Mouse (Mus musculus) hindbrain, embryonic 11.5 days (tissue): ENCODE results near the gene Spag8. TPM values are rescaled to one million over a fixed set of nuclear protein-coding genes. Genes with fewer than 3 reads are reported as not detected.
A peak's percentile ranks its signal among the peaks of the same experiment; 100 is the strongest.

Experiments
- ATAC-seq: fragments of 200-750 bp; cut with Nextera tagmentation; 2 replicates; pipeline ENCODE4 v1.8.0; 2017; ENCODE audit warnings: mild to moderate bottlenecking, moderate TSS enrichment, moderate library complexity; ENCODE audit not compliant: low FRiP score
- DNase-seq: peaks from one replicate; pipeline ENCODE4 v3.0.0-alpha.2; 2015; ENCODE audit warnings: low spot score
- H3K27ac ChIP-seq: fragments of 300-500 bp; sonication (generic); 2 replicates; pipeline ENCODE4 v1.5.1; 2014; ENCODE audit warnings: mild to moderate bottlenecking, low read depth, low read length
- H3K27me3 ChIP-seq: fragments of 300-500 bp; sonication (generic); 2 replicates; pipeline ENCODE4 v1.6.1; 2014; ENCODE audit warnings: mild to moderate bottlenecking, low read length, moderate library complexity, mixed read lengths; ENCODE audit not compliant: control insufficient read depth, insufficient read depth
- H3K36me3 ChIP-seq: fragments of 300-500 bp; sonication (generic); 2 replicates; pipeline ENCODE4 v1.6.1; 2014; ENCODE audit warnings: mild to moderate bottlenecking, low read length, moderate library complexity, mixed read lengths; ENCODE audit not compliant: control insufficient read depth, insufficient read depth
- H3K4me1 ChIP-seq: fragments of 300-500 bp; sonication (generic); replicated peaks from 2 replicates; pipeline ENCODE4 v1.6.1; 2014; ENCODE audit warnings: low read length, mixed read lengths; ENCODE audit not compliant: control insufficient read depth, insufficient read depth
- H3K4me2 ChIP-seq: fragments of 300-500 bp; sonication (generic); replicated peaks from 2 replicates; pipeline ENCODE4 v1.6.1; 2014; ENCODE audit warnings: mild to moderate bottlenecking, low read depth, low read length
- H3K4me3 ChIP-seq: fragments of 300-500 bp; sonication (generic); 2 replicates; pipeline ENCODE4 v1.5.1; 2014; ENCODE audit warnings: low read depth, low read length
- H3K9ac ChIP-seq: fragments of 300-500 bp; sonication (generic); 2 replicates; pipeline ENCODE4 v1.6.1; 2014; ENCODE audit warnings: low read depth, low read length
- H3K9me3 ChIP-seq: fragments of 300-500 bp; sonication (generic); 2 replicates; pipeline ENCODE4 v1.6.1; 2016; ENCODE audit warnings: low read length; ENCODE audit not compliant: control insufficient read depth
- WGBS: fragments of 180-500 bp; shearing (Covaris S2); extraction: QIAGEN DNeasy Blood & Tissue Kit; methylation state at CpG from one replicate; pipeline ENCODE4 v1.1.7; 2014; 5-methylcytosine and 5-hydroxymethylcytosine counted together
- polyA plus RNA-seq: library from polyadenylated mRNA; unstranded; fragments of >200 nt; fragmentation: Nextera tagmentation; extraction: Ambion mirVana; gene quantifications from 2 replicates; pipeline ENCODE4 v1.2.1, GENCODE M21; 2014

Spag8 gene
- polyA plus RNA-seq, 1 experiment from 2014 or later = 5.7 TPM

DNA sequence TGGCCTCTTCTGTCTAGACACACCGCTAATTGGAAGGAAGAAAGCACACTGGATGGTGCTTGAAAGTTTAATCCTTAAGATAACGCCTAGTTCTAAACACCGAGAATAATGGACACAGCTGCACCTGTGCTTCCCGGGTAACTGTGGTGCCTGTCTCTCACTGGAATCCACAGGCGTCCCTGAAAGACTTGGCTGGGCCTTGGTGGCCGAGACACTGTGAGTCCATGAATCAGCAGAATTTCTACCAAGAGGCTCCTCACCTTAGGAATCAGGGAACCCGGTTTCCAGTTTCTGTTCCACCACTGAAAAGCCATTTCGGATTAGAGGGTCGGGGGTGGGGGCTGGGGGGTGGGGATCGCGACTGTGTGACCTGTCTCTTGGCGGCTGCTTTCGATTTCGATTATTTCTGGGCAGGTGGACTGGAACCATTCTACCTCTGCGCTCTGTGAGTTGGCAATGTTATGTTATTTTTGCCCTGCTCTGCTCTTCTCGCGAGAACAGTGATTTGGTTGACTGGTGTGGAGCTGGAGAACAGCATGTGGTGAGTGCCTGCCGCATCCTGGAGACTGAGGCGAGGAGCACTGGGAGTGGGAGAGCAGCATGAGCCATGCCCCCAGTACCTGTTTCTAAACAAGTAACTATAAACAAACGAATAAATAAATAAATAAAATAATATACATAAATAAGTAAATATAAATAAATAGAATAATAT lies 24.1 kb downstream of the Spag8 start:
- WGBS = 39% methylated on average over 20 of the region's 20 CpGs
- Histone ChIP-seq H3K4me2 (no peak overlapping the region), H3K36me3 (no peaks in the 10 kb centered on the region), H3K4me1 (peaks cover 14% of the 10 kb centered on the region), H3K27ac (no peak overlapping the region), H3K27me3 (peaks cover 4% of the 10 kb centered on the region; the same call in 1 of the 2 replicates), H3K9me3 (no peaks in the 10 kb centered on the region; the same call in 1 of the 2 replicates), H3K4me3 (no peak overlapping the region), H3K9ac (no peak overlapping the region)
- no peak for ATAC-seq
- peak; percentile 37 for DNase-seq

DNA sequence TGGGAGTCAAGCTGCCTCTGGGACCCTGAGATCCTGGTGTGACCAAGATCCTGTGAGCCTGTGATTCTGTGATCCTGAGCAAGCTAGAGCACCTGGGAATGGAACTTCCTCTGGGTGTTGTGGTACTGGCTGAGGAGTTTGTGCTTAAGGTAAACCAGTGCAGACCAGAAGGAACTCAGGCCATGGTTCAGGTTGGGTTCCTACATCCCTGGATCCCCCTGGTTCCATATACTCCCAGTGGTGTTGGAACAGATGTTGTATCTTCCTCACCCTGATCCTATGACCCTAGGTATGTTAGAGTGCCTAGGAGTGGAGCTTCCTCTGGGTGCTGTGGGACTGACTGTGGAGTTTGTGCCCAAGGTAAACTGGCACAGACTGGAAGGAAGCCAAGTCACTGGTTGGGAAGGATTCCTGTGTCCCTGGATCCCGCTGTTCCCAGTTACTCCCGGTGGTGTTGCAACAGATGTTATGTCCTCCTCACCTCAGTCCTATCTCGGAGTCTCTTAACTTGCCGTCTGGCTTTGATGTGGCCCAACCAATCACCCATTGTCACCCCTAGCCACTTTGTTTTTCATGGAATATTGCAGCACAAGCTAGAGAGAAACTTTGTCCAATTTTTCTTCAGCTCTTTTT lies 33.1 kb downstream of the Spag8 start:
- ATAC-seq = no peak
- Histone ChIP-seq H3K4me2 (no peak overlapping the region), H3K27ac (no peak overlapping the region), H3K4me3 (no peak overlapping the region), H3K4me1 (no peaks in the 10 kb centered on the region), H3K9ac (no peak overlapping the region), H3K36me3 (no peaks in the 10 kb centered on the region), H3K27me3 (no peaks in the 10 kb centered on the region), H3K9me3 (no peaks in the 10 kb centered on the region)
- 83% methylated on average over 4 of the region's 4 CpGs for WGBS
- no peak for DNase-seq

DNA sequence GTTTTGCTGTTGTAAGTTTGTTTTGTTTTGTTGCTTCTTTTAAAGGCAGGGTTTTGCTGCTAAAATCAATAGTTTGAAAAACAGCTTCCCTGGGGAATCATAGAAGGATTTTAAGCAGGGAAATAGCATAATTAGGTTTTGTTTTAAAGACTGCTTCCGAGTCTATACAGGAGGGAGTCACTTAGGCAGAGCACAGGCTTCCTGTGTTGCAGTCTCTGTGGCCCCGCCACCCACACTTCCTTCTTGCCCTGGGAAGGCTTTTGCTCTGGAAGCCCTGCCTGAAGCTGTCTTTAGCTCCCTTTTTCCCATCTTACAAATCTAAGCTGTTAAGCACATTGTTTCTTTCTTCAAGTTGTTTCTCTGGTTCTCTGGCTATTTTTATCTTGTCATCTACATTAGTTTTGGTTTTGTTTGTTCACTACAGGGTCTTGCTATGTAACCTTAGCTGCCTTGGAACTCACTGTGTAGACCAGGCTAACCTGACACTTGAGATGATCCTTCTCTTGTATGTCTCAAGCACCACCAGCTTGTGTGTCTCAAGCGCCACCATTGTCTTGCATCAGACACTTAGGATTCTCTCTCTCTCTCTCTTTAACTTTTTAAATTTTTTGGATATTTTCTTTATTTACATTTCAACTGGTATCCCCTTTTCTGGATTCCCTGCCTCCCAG lies 40.2 kb downstream of the Spag8 start:
- Histone ChIP-seq H3K4me1 (no peaks in the 10 kb centered on the region), H3K9ac (no peak overlapping the region), H3K27me3 (no peaks in the 10 kb centered on the region), H3K36me3 (no peaks in the 10 kb centered on the region), H3K4me2 (no peak overlapping the region), H3K27ac (no peak overlapping the region), H3K9me3 (no peaks in the 10 kb centered on the region), H3K4me3 (no peak overlapping the region)
- 69% methylated on average over 3 of the region's 3 CpGs for WGBS
- no peak for ATAC-seq
- DNase-seq = no peak

DNA sequence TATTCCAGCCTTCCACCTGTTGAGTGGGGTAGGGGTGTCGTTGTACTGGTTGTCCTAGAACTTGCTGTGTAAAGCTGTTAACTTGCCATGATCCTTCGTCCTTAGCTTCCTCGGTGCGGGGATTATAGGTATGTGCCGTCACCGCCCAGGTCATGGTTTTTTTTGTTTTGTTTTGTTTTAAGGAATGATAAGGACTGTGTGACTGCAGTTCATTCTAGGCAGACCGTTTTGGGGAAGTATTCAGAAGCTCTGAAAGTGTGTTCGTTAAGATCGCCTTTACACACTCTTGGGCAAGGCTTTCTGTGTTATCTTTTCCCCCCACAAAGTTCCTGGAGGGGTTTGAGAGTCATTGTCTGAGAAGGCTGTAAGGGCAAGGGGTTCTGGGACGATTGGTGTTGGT lies 40.9 kb downstream of the Spag8 start:
- no peaks in the 10 kb centered on the region for H3K36me3 ChIP-seq
- H3K4me1 ChIP-seq = no peaks in the 10 kb centered on the region
- WGBS = 80% methylated on average over 10 of the region's 10 CpGs
- H3K27me3 ChIP-seq = no peaks in the 10 kb centered on the region
- H3K27ac ChIP-seq = no peak overlapping the region
- H3K4me2 ChIP-seq = no peak overlapping the region
- H3K9me3 ChIP-seq = no peaks in the 10 kb centered on the region
- no peak overlapping the region for H3K9ac ChIP-seq
- DNase-seq (no peak), ATAC-seq (no peak)
- no peak overlapping the region for H3K4me3 ChIP-seq

DNA sequence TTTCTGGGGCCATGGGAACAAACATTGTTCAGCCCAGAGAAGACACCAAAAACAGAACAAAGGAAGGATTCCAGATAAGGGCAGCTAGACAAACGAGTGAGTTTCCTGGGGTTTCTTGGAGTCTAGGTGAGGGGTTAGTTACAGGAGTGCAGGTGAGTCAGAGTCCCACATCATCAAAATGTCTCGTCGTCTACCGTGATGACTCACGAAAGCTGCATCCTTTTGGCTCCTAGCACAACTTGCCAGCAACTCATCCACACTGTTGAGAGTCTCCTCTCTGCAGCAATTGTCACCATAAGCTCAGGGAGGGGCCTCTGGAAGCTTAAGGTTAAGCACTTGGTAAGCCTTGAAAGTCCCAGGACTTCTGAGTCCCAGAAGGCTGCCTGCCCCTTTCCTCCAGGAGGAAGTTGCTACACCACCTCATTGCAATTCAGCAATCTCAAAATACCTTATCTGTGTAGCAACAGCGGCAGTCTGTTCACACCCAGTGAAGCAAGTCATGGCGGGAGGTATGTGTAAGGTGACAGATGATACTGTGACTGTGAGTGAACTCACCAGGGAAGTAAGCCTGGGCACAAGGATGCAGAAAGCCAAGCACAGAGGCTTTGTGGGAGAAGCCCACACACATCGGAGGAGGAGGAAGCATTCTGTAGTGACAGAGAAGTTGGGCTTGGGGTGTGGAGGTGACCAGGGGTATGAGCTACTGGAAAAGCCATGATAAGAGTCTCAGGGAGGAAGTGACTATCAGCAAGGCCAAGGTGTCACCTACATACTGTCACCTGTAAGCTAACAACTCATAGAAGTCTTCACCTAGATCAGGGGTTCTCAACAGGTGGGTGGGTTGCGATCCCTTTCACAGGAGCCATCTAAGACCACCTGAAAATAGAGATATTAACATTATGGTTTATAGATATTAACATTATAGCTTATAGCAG lies 48.4 kb downstream of the Spag8 start:
- no peaks in the 10 kb centered on the region for H3K36me3 ChIP-seq
- no peaks in the 10 kb centered on the region for H3K27me3 ChIP-seq
- no peak for DNase-seq
- H3K4me2 ChIP-seq = no peak overlapping the region
- H3K4me3 ChIP-seq = no peak overlapping the region
- ATAC-seq = no peak
- WGBS = 80% methylated on average over 9 of the region's 9 CpGs
- no peaks in the 10 kb centered on the region for H3K4me1 ChIP-seq
- H3K9me3 ChIP-seq = no peaks in the 10 kb centered on the region
- no peak overlapping the region for H3K9ac ChIP-seq
- H3K27ac ChIP-seq = no peak overlapping the region

DNA sequence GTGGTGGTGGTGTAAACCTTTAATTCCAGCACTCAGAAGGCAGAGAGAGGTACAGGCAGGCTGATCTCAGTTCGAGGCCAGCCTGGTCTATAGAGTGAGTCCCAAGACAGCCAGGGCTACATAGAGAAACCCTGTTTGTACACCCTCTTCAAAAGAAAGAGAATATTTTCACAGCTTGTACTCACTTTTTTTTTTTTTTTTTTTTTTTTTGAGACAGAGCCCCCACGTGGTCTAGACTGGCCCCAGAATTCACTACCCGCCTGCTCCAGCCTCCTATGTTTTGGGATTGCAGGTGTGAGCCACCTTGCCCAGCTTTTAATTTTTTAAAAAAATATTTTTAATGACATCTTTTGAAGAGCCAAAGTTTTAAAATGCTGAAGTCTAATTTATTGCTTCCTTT lies 49.3 kb downstream of the Spag8 start:
- Histone ChIP-seq H3K4me2 (no peak overlapping the region), H3K27me3 (no peaks in the 10 kb centered on the region), H3K27ac (no peak overlapping the region), H3K9ac (no peak overlapping the region), H3K36me3 (no peaks in the 10 kb centered on the region), H3K4me1 (no peaks in the 10 kb centered on the region), H3K4me3 (no peak overlapping the region), H3K9me3 (no peaks in the 10 kb centered on the region)
- 81% methylated on average over 3 of the region's 3 CpGs for WGBS
- no peak for ATAC-seq
- DNase-seq = no peak

Other genes with a start within 250 kb of the Spag8 start
- gene Fam166b, start 224.5 kb downstream of the Spag8 start, polyA plus RNA-seq = 0.26 and 0.70 TPM in 2 replicates
- 9.1 and 10.1 TPM in 2 replicates for gene Tesk1, start 211.7 kb downstream of the Spag8 start, polyA plus RNA-seq
- gene Cd72, start 199.0 kb downstream of the Spag8 start, polyA plus RNA-seq = 3.0 and 3.7 TPM in 2 replicates
- gene Sit1, start 169.9 kb downstream of the Spag8 start, polyA plus RNA-seq = not detected in 2 replicates
- gene Ccdc107, start 160.7 kb downstream of the Spag8 start, polyA plus RNA-seq = 49.1 and 55.4 TPM in 2 replicates
- 34.8 and 37.6 TPM in 2 replicates for gene Arhgef39, start 153.9 kb downstream of the Spag8 start, polyA plus RNA-seq
- gene Car9, start 146.6 kb downstream of the Spag8 start, polyA plus RNA-seq = 0.64 and 0.79 TPM in 2 replicates
- 63.7 and 67.2 TPM in 2 replicates for gene Tpm2, start 129.8 kb downstream of the Spag8 start, polyA plus RNA-seq
- 60.3 and 64.7 TPM in 2 replicates for gene Creb3, start 91.3 kb downstream of the Spag8 start, polyA plus RNA-seq
- 49.7 and 60.4 TPM in 2 replicates for gene Tln1, start 90.9 kb downstream of the Spag8 start, polyA plus RNA-seq
- 26.5 and 41.1 TPM in 2 replicates for gene Rgp1, start 74.9 kb downstream of the Spag8 start, polyA plus RNA-seq
- 25.4 and 27.4 TPM in 2 replicates for gene Gba2, start 74.7 kb downstream of the Spag8 start, polyA plus RNA-seq
- 0.56 and 1.1 TPM in 2 replicates for gene Msmp, start 69.1 kb downstream of the Spag8 start, polyA plus RNA-seq
- gene Npr2, start 21.7 kb downstream of the Spag8 start, polyA plus RNA-seq = 19.9 and 25.5 TPM in 2 replicates
- gene Hint2, start 2.9 kb upstream of the Spag8 start, polyA plus RNA-seq = 69.9 and 70.2 TPM in 2 replicates
- 5.7 and 7.2 TPM in 2 replicates for gene Tmem8b, start 15.4 kb upstream of the Spag8 start, polyA plus RNA-seq
- 2.2 and 2.4 TPM in 2 replicates for gene Fam221b, start 15.6 kb upstream of the Spag8 start, polyA plus RNA-seq
- gene Olfr70, start 47.2 kb upstream of the Spag8 start, polyA plus RNA-seq = not detected in 2 replicates
- not detected in 2 replicates for gene Olfr71, start 56.7 kb upstream of the Spag8 start, polyA plus RNA-seq
- gene Hrct1, start 73.6 kb upstream of the Spag8 start, polyA plus RNA-seq = 0.17 and 0.19 TPM in 2 replicates
- 0.06 TPM in 1 of 2 replicates, not detected in the other for gene Spaar, start 76.4 kb upstream of the Spag8 start, polyA plus RNA-seq
- not detected in 2 replicates for gene Olfr159, start 117.4 kb upstream of the Spag8 start, polyA plus RNA-seq
- gene Olfr156, start 170.3 kb upstream of the Spag8 start, polyA plus RNA-seq = not detected in 2 replicates
- 0.09 TPM in 1 of 2 replicates, not detected in the other for gene Olfr157, start 186.6 kb upstream of the Spag8 start, polyA plus RNA-seq
- gene Olfr155, start 198.0 kb upstream of the Spag8 start, polyA plus RNA-seq = not detected in 2 replicates
- 14.5 and 15.0 TPM in 2 replicates for gene Reck, start 221.9 kb upstream of the Spag8 start, polyA plus RNA-seq